Mouse (Mus musculus) lung, postnatal 36 days (tissue): Measurements from ENCODE around the gene Slc37a1.

Experiments used
- DNase-seq: peaks from one replicate; pipeline ENCODE4 v3.0.0; 2022; ENCODE audit warnings: mixed read lengths

The Slc37a1 gene

DNA sequence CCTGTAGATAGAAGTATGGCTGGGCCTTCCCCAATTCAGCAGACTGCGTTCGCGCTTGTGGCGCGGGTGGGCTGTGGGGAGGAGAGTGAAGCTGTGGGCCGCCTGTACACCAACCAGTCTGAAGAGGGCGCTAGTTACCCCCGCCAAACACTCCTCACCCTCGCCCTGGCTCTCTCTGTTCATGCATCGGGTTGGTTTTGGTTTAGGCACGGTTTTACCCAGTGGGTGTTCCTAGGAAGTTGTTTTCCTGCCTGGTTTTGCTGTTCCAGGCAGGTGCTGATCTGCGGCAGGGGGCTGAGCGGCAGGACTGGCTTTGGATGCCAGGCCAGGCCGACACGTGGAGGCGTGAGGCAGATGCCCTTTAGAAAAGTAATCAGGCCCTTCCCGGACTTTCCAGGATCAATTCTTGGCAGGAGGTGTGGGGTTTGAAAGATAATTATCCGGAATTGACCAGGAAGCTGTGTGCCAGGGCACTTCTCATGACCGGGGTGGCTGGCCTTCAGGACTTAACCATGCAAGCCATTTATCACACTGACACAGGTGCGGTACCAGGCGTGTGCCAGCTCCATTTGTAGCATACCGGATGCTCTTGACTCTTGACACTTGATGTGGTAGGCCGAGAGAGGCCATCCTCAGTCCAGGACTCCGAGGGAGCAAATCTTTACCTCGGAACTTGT lies 8.8 kb downstream of the Slc37a1 start:
- DNase-seq: peak; percentile 79

DNA sequence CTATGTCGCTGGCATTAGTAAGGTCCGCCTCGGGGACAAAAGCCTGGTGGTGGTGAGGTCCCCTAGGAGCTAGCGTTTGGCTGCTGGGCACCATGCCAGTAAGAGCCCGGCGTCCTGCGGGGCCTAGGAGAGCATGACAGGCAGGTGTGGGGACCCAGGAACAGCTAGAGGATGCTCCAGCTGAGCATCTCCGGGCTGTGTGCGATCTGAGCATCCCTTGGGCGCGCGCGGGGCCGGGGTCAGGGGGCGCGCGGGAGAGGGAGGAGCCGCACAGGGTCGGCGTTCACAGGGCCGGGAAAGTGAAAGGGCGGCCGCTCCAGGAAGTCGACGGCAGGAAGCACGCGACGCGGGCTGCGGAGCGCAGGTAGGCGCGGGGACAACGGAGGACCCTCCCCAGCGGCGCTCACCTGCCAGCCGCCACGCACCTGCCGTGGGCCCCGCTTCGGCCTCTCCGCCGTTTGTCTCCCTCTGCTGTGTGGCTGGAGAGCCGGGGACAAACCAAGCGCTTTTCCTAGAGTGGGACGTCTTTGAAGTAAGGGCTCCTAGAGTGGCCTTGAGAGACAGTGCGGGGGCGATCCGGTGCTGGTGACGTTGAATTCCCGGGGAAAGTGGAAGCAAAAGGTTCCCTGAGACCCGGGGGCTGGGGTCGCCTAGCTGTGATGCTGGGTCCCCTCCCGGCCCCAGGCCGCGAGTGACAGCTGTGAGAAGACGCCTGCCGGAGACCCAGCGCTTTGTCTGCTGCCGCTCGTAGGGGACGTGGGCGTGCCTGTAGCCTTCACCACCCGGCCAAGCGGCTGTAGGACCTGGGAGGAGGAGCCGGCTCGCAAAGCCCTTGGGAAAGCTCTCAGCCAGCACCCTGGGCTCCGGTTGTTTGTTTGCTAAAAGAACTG lies 9.5 kb downstream of the Slc37a1 start:
- peak; percentile 94 for DNase-seq

DNA sequence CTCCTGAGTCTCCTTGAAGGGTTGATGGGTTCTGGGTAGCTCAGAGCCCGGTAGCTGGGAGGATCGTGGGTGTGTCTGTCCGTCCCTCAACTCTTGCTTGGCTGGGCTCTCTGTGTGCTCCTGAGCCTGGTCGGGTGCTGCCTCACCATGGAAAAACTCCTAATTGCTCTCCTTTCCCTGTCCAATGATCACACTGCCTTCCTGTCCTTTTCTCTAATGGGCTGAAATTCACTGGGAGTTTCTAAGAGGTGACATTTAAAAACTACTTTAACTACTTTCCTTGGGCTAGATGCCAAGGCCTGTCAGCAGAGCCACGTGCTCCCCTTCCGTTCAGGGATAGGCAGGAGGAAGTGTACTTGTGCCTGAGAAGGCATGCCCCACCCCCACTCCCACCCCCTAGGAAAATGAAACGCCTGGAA lies 10.9 kb downstream of the Slc37a1 start:
- peak; percentile 94 for DNase-seq

- DNase-seq: peak; percentile 44
Measured at GRCm38 (mm10) chr17:31298419-31299209, 12.0 kb downstream of the Slc37a1 start.

DNA sequence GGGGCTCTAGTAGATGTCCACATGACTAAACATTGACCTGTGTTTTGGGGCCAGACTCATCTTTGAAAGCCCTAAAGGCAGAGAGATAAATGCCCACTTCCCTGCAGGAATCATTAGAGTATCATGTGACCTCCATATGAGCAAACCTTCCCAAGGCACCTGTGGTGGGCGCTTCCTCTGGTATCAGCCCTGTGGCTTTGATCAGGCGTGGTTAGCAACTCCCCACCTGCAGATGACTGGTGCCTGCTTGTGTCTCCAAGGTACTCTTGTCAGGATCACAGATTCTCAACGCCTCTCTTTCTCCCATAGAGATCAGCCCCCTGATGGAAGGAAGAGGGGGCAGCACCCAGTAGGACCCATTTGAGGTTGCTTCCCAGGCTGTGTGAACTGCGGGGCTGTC lies 13.4 kb downstream of the Slc37a1 start:
- no peak for DNase-seq

DNA sequence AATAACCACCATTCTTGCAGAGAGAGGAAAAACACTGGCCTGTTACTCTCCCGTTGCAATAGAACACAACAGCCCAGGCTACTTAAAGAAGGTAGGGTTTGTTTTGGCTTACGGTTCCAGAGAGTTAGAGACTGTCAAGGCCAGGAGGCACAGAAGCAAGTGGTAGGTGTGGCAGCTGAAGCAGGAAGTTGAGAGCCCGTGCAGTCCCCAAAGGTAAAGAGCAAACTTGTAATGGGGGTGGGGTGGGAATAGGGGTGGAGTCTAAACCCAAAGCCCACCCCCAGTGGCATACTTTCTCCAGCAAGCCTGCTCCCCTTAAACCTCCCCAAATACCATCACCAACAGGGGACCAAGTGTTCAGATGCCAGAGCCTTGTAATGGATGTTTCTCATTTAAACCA lies 14.1 kb downstream of the Slc37a1 start:
- peak; percentile 75 for DNase-seq

GRCm38 (mm10) chr17:31303401-31303800 lies 16.8 kb downstream of the Slc37a1 start:
- DNase-seq: no peak

- DNase-seq: peak; percentile 82
Measured at GRCm38 (mm10) chr17:31304895-31305775, 18.5 kb downstream of the Slc37a1 start.

GRCm38 (mm10) chr17:31305776-31306120 lies 19.2 kb downstream of the Slc37a1 start:
- DNase-seq: peak; percentile 86

DNA sequence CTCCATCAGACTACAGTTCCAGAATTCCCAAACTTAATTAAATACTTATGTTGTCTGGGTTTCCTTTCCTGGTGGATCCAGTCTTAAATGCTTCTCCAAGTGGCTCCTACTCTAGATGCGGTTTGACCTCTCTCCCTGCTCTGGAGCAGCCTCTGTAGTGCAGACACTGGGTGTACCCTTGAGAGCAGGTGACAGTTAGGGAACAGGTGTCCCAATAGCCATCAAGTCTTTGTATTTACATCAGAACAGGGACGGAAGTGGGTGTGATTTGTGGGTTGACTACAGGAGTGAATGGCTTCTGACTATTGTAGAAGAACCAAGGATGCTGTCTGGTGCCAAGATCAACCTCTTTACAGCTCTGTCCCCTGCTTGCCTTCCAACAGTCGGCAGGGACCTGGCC lies 21.2 kb downstream of the Slc37a1 start:
- DNase-seq: peak; percentile 71

GRCm38 (mm10) chr17:31308291-31308816 lies 21.8 kb downstream of the Slc37a1 start:
- peak; percentile 55 for DNase-seq

DNA sequence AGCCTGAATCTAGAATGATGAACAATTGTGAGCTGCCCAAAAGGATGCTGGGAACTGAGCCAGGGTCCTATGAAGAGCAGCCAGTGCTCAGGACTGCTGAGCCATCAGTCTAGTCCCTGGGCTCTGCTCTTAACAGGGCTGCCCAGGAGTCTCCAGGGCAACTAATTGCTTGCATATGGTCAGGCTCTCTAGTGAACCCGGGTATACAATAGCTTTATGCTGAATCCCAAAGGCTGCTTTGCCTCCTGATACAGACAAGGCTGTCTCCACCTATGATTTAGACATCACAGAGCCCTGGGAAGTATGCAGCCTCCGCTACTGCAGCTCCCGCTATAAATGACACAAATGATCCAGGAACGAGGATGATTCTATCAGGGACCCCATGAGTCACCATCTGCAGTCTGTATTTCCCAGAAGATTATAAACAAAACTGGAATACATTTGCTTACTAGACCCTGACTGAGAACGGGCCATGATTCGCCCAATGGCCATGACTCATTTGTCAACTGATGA lies 22.7 kb downstream of the Slc37a1 start:
- no peak for DNase-seq

DNA sequence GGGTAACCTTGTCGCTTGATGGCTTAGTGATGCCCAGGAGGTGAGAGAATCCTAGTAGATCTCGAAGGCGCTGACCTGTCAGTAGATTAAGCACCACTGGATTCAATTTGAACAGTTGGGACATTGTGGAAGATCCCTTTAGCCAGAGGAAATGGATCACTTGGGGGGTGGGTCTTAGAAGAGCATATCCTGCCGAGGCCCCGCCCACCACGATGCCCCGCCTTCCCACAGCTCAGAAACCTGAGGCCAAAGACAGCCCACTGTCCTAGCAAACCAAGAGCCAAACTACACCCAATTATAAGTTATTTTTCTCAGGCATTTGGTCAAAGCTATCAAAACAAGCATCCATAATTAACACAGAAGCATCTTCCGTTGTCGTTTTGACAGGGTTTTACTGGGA lies 24.5 kb downstream of the Slc37a1 start:
- DNase-seq: no peak

DNA sequence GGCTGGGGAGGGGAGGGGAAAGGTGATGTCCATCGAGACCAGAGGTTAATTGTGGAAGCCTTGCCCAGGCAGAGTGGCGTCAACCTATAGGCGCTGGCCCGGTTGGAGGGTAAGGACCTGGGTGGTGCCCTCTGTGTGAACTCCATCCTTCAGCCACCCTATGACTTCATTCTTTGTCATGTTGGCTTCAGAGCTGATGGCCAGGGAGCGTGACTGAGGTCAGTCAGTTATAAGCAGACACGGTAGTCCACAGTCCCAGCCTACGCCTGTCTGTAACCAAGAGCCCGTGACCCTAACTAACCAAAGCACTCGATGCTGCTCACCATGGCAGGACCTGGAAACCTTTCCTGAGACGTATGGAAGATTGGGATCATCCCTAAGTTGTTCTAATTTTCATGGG lies 26.1 kb downstream of the Slc37a1 start:
- DNase-seq: no peak

- no peak for DNase-seq
Measured at GRCm38 (mm10) chr17:31315046-31315792, 28.6 kb downstream of the Slc37a1 start.

DNA sequence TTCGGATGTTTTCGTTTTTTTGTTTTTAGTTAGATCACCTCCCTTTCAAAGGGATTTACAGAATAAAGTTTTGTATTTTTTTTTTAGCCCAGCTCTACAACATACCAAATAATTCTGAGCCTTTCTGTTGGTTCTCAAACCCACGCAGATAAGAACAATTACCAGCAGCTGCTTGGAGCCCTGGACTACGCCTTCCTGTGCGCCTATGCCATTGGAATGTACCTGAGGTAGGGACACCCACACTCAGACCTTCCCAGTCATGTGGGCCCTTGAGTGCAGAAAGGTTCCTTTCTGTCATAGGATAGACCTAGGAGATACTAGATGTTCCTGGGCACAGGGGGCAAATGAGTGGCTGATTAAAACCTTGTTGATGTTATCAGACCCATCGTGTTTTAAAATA lies 29.4 kb downstream of the Slc37a1 start:
- DNase-seq: peak; percentile 34

DNA sequence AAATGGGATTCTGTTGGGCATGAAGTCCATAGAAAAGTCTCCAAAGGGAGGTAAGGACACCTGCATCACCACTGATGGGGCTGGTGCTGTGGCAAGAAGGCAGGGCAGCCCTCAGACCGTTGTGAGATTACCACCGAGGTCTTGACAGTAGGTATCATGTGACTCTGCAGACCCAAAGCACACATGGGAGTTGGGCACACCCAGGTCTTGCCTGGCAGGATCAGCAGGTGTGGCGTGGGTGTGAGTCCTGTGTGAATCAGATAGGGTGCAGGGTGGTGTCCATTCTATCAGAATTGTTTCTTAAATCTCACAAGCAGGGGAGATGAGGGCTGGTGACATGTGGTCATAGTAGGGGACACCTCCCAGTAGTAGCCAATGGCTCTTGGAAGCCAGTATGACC lies 30.4 kb downstream of the Slc37a1 start:
- no peak for DNase-seq

- peak; percentile 38 for DNase-seq
Measured at GRCm38 (mm10) chr17:31317521-31318272, 31.1 kb downstream of the Slc37a1 start.

GRCm38 (mm10) chr17:31318906-31319767 lies 32.5 kb downstream of the Slc37a1 start:
- peak; percentile 60 for DNase-seq
